Mouse (Mus musculus): ENCODE measurements at regions not wholly inside any gene's neighbourhood (a gene's known extent, or its start where the extent isn't known, plus 50 kb on each side); places are given as distances from the start of the nearest gene placed in this dataset.

GRCm38 (mm10) chr12:9901948-9902347, 332.0 kb downstream of the Osr1 start:
- H3K4me2 ChIP-seq (replicated peaks), result no peak overlapping the region
- no peak for DNase-seq (ENCODE audit: low spot score)
- WGBS, result 78% methylated on average over 2 of the region's 2 CpGs
- ATAC-seq (ENCODE audit: low FRiP score), result no peak
- no peak overlapping the region for H3K27ac ChIP-seq
- no peaks in the 10 kb centered on the region for H3K9me3 ChIP-seq (ENCODE audit: control insufficient read depth, low read length)
- no peak overlapping the region for H3K4me3 ChIP-seq (replicated peaks; ENCODE audit: low read length)
- H3K9ac ChIP-seq, result no peak overlapping the region
- no peaks in the 10 kb centered on the region for H3K36me3 ChIP-seq (replicated peaks; ENCODE audit: control insufficient read depth, insufficient read depth)
- H3K27me3 ChIP-seq (ENCODE audit: control insufficient read depth, insufficient read depth, low read length), result no peaks in the 10 kb centered on the region
- H3K4me1 ChIP-seq (replicated peaks; ENCODE audit: control insufficient read depth, insufficient read depth, low read length), result no peaks in the 10 kb centered on the region

- H3K4me3 ChIP-seq (replicated peaks; ENCODE audit: low read length), result no peak overlapping the region
- H3K4me1 ChIP-seq (replicated peaks; ENCODE audit: control insufficient read depth, insufficient read depth, low read length), result no peaks in the 10 kb centered on the region
- ATAC-seq (ENCODE audit: low FRiP score) (peak; percentile 55; the same call in 1 of the 2 replicates), DNase-seq (ENCODE audit: low spot score) (no peak)
- no peaks in the 10 kb centered on the region for H3K9me3 ChIP-seq (ENCODE audit: control insufficient read depth, low read length)
- no peaks in the 10 kb centered on the region for H3K36me3 ChIP-seq (replicated peaks; ENCODE audit: control insufficient read depth, insufficient read depth)
- WGBS, result 58% methylated on average over 2 of the region's 2 CpGs
- no peak overlapping the region for H3K9ac ChIP-seq
- H3K27me3 ChIP-seq (ENCODE audit: control insufficient read depth, insufficient read depth, low read length), result no peaks in the 10 kb centered on the region
- no peak overlapping the region for H3K4me2 ChIP-seq (replicated peaks)
- no peak overlapping the region for H3K27ac ChIP-seq
Observed at GRCm38 (mm10) chr12:9903702-9904231, 333.9 kb downstream of the Osr1 start.

DNA sequence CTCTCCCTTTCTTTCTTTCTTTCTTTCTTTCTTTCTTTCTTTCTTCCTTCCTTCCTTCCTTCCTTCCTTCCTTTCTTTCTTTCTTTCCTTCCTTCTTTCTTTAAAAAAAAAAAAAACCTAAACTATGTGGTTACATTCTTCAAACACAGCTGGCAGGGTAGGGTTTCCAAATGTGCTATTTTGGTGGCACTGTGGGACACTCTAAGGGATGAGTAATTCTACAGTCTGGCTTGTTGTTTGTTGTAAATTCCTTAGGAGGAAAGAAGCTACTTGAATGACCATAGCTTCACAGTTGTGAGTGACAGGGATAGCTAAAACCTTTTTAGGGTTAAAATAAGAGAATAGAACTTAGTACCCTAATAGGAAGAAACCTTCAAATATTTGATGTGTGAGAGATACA, 342.4 kb downstream of the Osr1 start:
- no peaks in the 10 kb centered on the region for H3K4me1 ChIP-seq (replicated peaks; ENCODE audit: control insufficient read depth, insufficient read depth, low read length)
- no peaks in the 10 kb centered on the region for H3K27me3 ChIP-seq (ENCODE audit: control insufficient read depth, insufficient read depth, low read length)
- H3K9ac ChIP-seq, result no peak overlapping the region
- no peak overlapping the region for H3K4me2 ChIP-seq (replicated peaks)
- no peak for ATAC-seq (ENCODE audit: low FRiP score)
- H3K36me3 ChIP-seq (replicated peaks; ENCODE audit: control insufficient read depth, insufficient read depth), result no peaks in the 10 kb centered on the region
- no peak overlapping the region for H3K27ac ChIP-seq
- no peak overlapping the region for H3K4me3 ChIP-seq (replicated peaks; ENCODE audit: low read length)
- H3K9me3 ChIP-seq (ENCODE audit: control insufficient read depth, low read length), result no peaks in the 10 kb centered on the region
- no peak for DNase-seq (ENCODE audit: low spot score)

DNA sequence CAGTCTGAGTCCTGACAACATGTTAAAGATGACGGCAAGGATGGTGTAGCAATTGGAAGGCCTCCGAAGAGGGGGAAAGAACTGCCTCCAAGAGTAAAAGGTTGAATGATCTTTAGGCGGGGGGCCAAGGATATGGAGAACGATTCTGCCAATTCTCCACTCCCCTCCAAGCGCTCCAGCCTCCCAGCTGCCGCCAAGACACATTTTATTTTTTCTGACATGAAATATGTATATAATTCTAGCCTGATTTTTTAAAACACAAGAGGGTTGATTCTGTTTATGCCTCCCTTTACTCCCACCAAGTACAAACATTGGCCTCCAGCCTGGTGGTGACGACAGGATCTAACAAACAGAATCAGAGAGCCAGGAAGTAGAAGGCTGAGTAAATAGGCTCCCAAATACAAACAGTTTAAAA, 345.8 kb downstream of the Osr1 start:
- no peak overlapping the region for H3K4me3 ChIP-seq (replicated peaks; ENCODE audit: low read length)
- no peaks in the 10 kb centered on the region for H3K4me1 ChIP-seq (replicated peaks; ENCODE audit: control insufficient read depth, insufficient read depth, low read length)
- no peak for ATAC-seq (ENCODE audit: low FRiP score)
- no peaks in the 10 kb centered on the region for H3K9me3 ChIP-seq (ENCODE audit: control insufficient read depth, low read length)
- H3K36me3 ChIP-seq (replicated peaks; ENCODE audit: control insufficient read depth, insufficient read depth), result no peaks in the 10 kb centered on the region
- no peak overlapping the region for H3K9ac ChIP-seq
- H3K27me3 ChIP-seq (ENCODE audit: control insufficient read depth, insufficient read depth, low read length), result no peaks in the 10 kb centered on the region
- DNase-seq (ENCODE audit: low spot score), result no peak
- no peak overlapping the region for H3K27ac ChIP-seq
- no peak overlapping the region for H3K4me2 ChIP-seq (replicated peaks)
- 81% methylated on average over 7 of the region's 7 CpGs for WGBS

DNA sequence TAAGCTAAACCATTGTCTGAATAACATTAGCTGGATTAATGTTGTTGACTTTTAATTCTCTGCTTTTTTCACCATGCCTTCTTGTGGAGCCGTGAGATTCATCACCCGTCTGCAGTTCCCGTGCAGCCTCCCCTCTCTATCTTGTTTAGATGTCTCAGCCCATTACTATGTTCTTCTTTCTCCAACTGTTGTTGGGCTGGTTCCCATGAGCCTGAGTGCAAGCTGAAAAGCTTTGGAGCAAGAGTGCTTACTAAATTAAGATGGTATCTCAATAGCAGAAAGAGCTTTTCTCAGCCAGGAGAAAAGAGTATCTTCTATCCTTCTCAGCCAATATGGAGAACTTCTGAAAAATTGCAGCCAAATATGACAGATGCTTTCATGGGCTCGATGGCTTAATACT, 348.1 kb downstream of the Osr1 start:
- H3K4me1 ChIP-seq (replicated peaks; ENCODE audit: control insufficient read depth, insufficient read depth, low read length), result no peaks in the 10 kb centered on the region
- H3K9ac ChIP-seq, result no peak overlapping the region
- 90% methylated on average over 4 of the region's 4 CpGs for WGBS
- no peaks in the 10 kb centered on the region for H3K36me3 ChIP-seq (replicated peaks; ENCODE audit: control insufficient read depth, insufficient read depth)
- H3K27ac ChIP-seq, result no peak overlapping the region
- H3K4me2 ChIP-seq (replicated peaks), result no peak overlapping the region
- H3K4me3 ChIP-seq (replicated peaks; ENCODE audit: low read length), result no peak overlapping the region
- DNase-seq (ENCODE audit: low spot score), result no peak
- H3K9me3 ChIP-seq (ENCODE audit: control insufficient read depth, low read length), result no peaks in the 10 kb centered on the region
- ATAC-seq (ENCODE audit: low FRiP score), result no peak
- H3K27me3 ChIP-seq (ENCODE audit: control insufficient read depth, insufficient read depth, low read length), result no peaks in the 10 kb centered on the region

DNA sequence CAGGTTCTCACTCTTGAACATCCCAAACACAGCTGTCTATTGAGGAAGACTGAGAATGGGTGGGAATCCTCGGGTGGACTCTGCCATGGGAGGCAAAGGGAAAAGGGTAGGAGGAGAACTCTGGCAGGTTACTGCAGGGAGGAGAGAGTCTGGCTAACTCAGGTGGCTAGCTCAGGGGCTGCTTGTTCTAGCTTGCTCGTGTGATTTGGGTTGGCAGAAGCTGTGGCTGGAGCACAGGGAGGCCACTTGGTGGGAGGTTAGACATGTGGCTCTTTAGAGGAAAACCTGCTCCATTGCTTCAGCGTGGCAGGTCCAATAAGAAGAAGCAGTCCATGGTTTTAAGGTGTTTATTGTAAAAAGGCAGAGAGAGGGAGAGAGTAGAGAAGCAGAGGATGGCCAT, 349.1 kb downstream of the Osr1 start:
- H3K4me2 ChIP-seq (replicated peaks), result no peak overlapping the region
- DNase-seq (ENCODE audit: low spot score) (no peak), ATAC-seq (ENCODE audit: low FRiP score) (no peak)
- 74% methylated on average over 3 of the region's 3 CpGs for WGBS
- H3K9me3 ChIP-seq (ENCODE audit: control insufficient read depth, low read length), result no peaks in the 10 kb centered on the region
- no peaks in the 10 kb centered on the region for H3K27me3 ChIP-seq (ENCODE audit: control insufficient read depth, insufficient read depth, low read length)
- no peaks in the 10 kb centered on the region for H3K36me3 ChIP-seq (replicated peaks; ENCODE audit: control insufficient read depth, insufficient read depth)
- H3K27ac ChIP-seq, result no peak overlapping the region
- no peak overlapping the region for H3K4me3 ChIP-seq (replicated peaks; ENCODE audit: low read length)
- H3K9ac ChIP-seq, result no peak overlapping the region
- no peaks in the 10 kb centered on the region for H3K4me1 ChIP-seq (replicated peaks; ENCODE audit: control insufficient read depth, insufficient read depth, low read length)

- no peaks in the 10 kb centered on the region for H3K4me1 ChIP-seq (replicated peaks; ENCODE audit: control insufficient read depth, insufficient read depth, low read length)
- no peak overlapping the region for H3K4me2 ChIP-seq (replicated peaks)
- no peaks in the 10 kb centered on the region for H3K27me3 ChIP-seq (ENCODE audit: control insufficient read depth, insufficient read depth, low read length)
- no peak overlapping the region for H3K27ac ChIP-seq
- DNase-seq (ENCODE audit: low spot score) (no peak), ATAC-seq (ENCODE audit: low FRiP score) (no peak)
- WGBS, result 68% methylated on average over 4 of the region's 4 CpGs
- no peaks in the 10 kb centered on the region for H3K9me3 ChIP-seq (ENCODE audit: control insufficient read depth, low read length)
- no peaks in the 10 kb centered on the region for H3K36me3 ChIP-seq (replicated peaks; ENCODE audit: control insufficient read depth, insufficient read depth)
- no peak overlapping the region for H3K9ac ChIP-seq
- H3K4me3 ChIP-seq (replicated peaks; ENCODE audit: low read length), result no peak overlapping the region
Observed at GRCm38 (mm10) chr12:9919433-9919832, 349.5 kb downstream of the Osr1 start.

DNA sequence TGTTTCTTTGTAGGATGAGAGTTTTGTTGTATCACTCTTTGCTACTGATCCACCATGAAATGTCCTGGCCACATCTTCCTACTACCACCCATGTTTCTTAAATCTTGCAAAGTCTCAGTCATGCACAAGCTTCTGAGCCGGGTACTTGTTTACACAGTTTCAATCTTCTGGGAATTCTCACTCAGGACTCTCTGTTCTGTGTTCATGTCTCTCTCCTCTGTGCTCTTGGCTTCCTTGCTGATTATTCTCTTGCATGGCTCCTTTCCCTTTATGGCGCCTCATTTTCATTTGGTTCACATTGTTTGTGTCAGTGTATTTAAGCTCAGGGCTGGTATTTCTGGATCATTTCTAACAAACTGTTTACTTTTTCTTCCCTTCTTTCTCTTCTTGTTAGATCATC, 350.5 kb downstream of the Osr1 start:
- Histone ChIP-seq H3K4me3 (replicated peaks; ENCODE audit: low read length) (no peak overlapping the region), H3K4me1 (replicated peaks; ENCODE audit: control insufficient read depth, insufficient read depth, low read length) (no peaks in the 10 kb centered on the region), H3K9ac (no peak overlapping the region), H3K36me3 (replicated peaks; ENCODE audit: control insufficient read depth, insufficient read depth) (no peaks in the 10 kb centered on the region), H3K27me3 (ENCODE audit: control insufficient read depth, insufficient read depth, low read length) (no peaks in the 10 kb centered on the region), H3K9me3 (ENCODE audit: control insufficient read depth, low read length) (no peaks in the 10 kb centered on the region), H3K27ac (no peak overlapping the region), H3K4me2 (replicated peaks) (no peak overlapping the region)
- DNase-seq (ENCODE audit: low spot score) (no peak), ATAC-seq (ENCODE audit: low FRiP score) (no peak)
- 86% methylated on average over 2 of the region's 2 CpGs for WGBS

DNA sequence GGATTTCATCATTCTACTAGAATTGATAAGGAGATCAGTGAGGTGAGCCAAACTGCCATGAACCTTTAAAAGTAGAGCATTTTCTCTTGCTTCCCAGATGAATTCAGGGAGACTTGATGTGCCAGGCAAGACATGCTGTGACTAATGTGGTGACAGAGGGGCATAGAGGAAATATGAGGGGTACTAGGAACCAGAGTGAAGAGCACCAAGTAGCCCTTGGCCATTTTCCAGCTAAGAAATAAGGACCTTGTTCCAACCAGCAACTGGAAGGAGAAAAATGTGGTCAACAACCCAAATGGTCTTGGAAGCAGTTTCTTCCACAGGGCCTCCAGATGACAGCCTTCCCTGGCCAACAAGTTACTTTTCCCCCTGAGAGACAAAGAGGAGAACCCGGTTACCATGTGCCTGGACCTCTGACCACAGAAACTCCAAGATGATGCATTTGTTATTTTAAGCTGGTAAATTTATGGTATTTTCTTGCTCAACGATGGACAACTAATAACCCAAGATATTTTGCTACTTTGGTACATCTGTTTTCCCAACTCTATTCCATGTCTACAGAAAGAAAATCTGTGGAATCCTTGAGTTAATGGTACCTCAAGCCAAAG, 351.8 kb downstream of the Osr1 start:
- H3K36me3 ChIP-seq (replicated peaks; ENCODE audit: control insufficient read depth, insufficient read depth), result no peaks in the 10 kb centered on the region
- ATAC-seq (ENCODE audit: low FRiP score) (no peak), DNase-seq (ENCODE audit: low spot score) (no peak)
- no peaks in the 10 kb centered on the region for H3K27me3 ChIP-seq (ENCODE audit: control insufficient read depth, insufficient read depth, low read length)
- no peaks in the 10 kb centered on the region for H3K4me1 ChIP-seq (replicated peaks; ENCODE audit: control insufficient read depth, insufficient read depth, low read length)
- H3K9ac ChIP-seq, result no peak overlapping the region
- H3K4me3 ChIP-seq (replicated peaks; ENCODE audit: low read length), result no peak overlapping the region
- 91% methylated on average over 2 of the region's 2 CpGs for WGBS
- H3K9me3 ChIP-seq (ENCODE audit: control insufficient read depth, low read length), result no peaks in the 10 kb centered on the region
- H3K27ac ChIP-seq, result no peak overlapping the region
- no peak overlapping the region for H3K4me2 ChIP-seq (replicated peaks)

DNA sequence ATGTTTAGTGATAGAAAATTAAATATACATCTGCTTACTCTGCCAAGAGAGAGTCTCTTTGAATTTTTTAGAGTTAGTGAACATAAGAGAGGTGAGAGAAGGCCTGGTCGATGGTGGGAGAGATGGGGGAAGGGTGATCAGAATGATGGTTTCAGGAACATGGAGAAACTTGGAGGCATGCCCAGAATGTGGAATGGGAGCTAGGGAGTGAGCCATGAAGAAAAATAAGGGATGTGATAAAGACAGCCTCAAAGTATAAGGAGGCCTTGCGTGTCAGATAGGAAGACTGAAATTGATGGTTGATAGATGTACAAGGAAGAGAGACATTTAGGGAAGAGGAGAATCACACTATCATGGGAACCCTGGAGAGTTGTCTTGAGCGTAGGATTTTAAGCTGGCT, 354.6 kb downstream of the Osr1 start:
- no peaks in the 10 kb centered on the region for H3K9me3 ChIP-seq (ENCODE audit: control insufficient read depth, low read length)
- WGBS, result 83% methylated on average over 3 of the region's 3 CpGs
- DNase-seq (ENCODE audit: low spot score), result no peak

More for the DNA sequence above, 354.6 kb downstream of the Osr1 start:
- no peaks in the 10 kb centered on the region for H3K27me3 ChIP-seq (ENCODE audit: control insufficient read depth, insufficient read depth, low read length)
- no peak overlapping the region for H3K27ac ChIP-seq
- H3K4me1 ChIP-seq (replicated peaks; ENCODE audit: control insufficient read depth, insufficient read depth, low read length), result no peaks in the 10 kb centered on the region
- no peak for ATAC-seq (ENCODE audit: low FRiP score)
- H3K4me3 ChIP-seq (replicated peaks; ENCODE audit: low read length), result no peak overlapping the region
- no peaks in the 10 kb centered on the region for H3K36me3 ChIP-seq (replicated peaks; ENCODE audit: control insufficient read depth, insufficient read depth)
- no peak overlapping the region for H3K4me2 ChIP-seq (replicated peaks)
- H3K9ac ChIP-seq, result no peak overlapping the region
